Mouse (Mus musculus): ENCODE measurements around the gene Olfr1046. TPM values are rescaled to one million over a fixed set of nuclear protein-coding genes. Genes with fewer than 3 reads are reported as not detected.
"Not testable (repeated sequence)": the region's sequence is repeated elsewhere in the genome, so short reads cannot be mapped to it uniquely, and the experiment has no call there.

Olfr1046 gene
- not detected in 2 replicates for polyA plus RNA-seq (2012; rRNA removed)

- TF ChIP-seq CTCF (IDR thresholded peaks at IDR 0.05; ENCODE audit: borderline replicate concordance, extremely low read depth, insufficient read depth, insufficient read length) (no peak), POLR2A (IDR thresholded peaks at IDR 0.05; ENCODE audit: borderline replicate concordance, extremely low read depth, insufficient read depth, insufficient read length, poor library complexity, severe bottlenecking) (no peak)
- DNase-seq (ENCODE audit: low read depth): no peak
Observed at GRCm38 (mm10) chr2:86219214-86219613, at the start of gene Olfr1046. Olfr1046 (minus strand) TSS chr2:86219314.

DNA sequence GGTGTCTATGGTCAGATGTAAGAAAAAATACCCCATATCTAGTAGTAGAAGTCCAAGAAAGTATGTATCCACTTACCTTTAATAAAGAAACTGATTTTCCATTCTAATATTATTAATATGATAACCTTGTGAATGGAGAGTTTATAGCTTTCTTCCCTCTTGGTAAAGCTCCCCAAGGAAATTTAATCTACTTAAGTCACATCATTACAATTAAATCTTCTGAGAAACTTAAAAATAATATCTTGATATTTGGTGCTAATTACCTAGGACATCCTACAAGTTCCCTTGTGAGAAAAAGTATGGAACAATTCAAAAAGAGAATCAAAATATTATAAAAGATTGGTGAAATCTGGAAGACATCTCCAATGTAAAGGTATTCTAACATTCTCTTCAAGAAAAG is 39.1 kb upstream of the Olfr1046 start, which contains the start of gene Olfr1049:
Gene Olfr1049, minus strand, starts transcription at position 101 of the 400 bp plus-strand sequence.
- DNase-seq (ENCODE audit: low read depth): not testable (repeated sequence)

DNA sequence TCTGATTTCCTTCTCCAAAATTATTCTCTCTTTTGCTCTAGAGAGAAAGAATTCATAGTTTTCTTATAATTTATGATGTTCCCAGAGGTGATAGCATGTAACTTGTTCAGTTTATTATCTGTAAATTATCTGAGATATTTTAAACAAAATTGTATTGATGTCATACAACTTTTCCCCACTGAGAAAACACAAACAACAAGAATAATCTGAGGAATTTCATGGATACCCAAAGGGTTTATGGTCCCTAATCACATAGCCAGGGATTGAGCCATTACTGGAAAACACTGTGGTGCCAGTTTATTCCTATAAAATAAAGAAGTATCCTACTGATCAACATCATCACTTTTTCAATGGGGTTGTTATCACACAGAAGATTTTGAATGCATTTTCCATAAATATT is 21.1 kb upstream of the Olfr1046 start, which contains the start of gene Olfr1048:
Gene Olfr1048, minus strand, starts transcription at position 101 of the 400 bp plus-strand sequence.
- no peak for TF ChIP-seq POLR2A (IDR thresholded peaks at IDR 0.05; ENCODE audit: borderline replicate concordance, extremely low read depth, insufficient read depth, insufficient read length, poor library complexity, severe bottlenecking)
- TF ChIP-seq CTCF (IDR thresholded peaks at IDR 0.05; ENCODE audit: borderline replicate concordance, extremely low read depth, insufficient read depth, insufficient read length): no peak
- no peak for DNase-seq (ENCODE audit: low read depth)

DNA sequence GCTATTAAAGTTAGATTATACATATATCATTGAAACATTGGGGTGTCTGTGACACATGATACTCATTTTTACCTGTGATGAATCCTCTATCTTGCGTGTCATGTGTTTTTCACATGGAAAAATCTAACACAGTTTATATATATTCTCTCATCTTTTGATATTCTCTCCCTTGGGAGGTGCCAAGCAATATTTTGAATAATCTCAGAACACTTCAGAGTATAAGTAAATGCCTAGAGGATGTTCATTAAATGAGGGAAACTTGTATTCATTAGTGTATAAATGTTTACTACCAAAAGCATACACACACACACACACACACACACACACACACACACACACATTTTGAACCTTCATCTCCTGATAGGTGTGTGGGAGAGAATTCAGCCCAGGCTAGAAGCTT is 12.2 kb upstream of the Olfr1046 start, which contains the start of gene Olfr1047:
Gene Olfr1047, minus strand, starts transcription at position 101 of the 400 bp plus-strand sequence.
- TF ChIP-seq CTCF (IDR thresholded peaks at IDR 0.05; ENCODE audit: borderline replicate concordance, extremely low read depth, insufficient read depth, insufficient read length): no peak
- TF ChIP-seq POLR2A (IDR thresholded peaks at IDR 0.05; ENCODE audit: borderline replicate concordance, extremely low read depth, insufficient read depth, insufficient read length, poor library complexity, severe bottlenecking): no peak
- DNase-seq (ENCODE audit: low read depth): no peak

DNA sequence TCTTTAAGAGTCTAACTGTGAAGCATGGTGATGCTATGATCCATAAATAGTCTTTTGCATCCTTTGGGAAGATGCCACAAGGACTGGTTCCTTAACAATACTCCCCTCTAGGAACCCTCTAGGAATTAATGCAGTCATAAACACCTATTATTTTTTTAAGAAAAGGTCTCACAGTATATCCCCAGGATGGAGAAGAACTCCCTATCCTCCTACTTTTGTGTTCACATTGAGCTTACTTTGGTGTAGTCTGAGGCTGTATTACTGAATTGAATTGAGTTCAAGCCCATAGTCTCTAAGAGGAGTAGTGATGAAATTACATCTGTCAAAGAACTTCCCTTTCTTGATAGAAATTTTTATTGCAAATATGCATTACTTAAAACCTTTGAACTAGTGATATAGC is 16.2 kb downstream of the Olfr1046 start, which contains the start of gene Olfr1045:
Gene Olfr1045, minus strand, starts transcription at position 101 of the 400 bp plus-strand sequence.
- TF ChIP-seq POLR2A (IDR thresholded peaks at IDR 0.05; ENCODE audit: borderline replicate concordance, extremely low read depth, insufficient read depth, insufficient read length, poor library complexity, severe bottlenecking): no peak
- TF ChIP-seq CTCF (IDR thresholded peaks at IDR 0.05; ENCODE audit: borderline replicate concordance, extremely low read depth, insufficient read depth, insufficient read length): no peak
- DNase-seq (ENCODE audit: low read depth): no peak

DNA sequence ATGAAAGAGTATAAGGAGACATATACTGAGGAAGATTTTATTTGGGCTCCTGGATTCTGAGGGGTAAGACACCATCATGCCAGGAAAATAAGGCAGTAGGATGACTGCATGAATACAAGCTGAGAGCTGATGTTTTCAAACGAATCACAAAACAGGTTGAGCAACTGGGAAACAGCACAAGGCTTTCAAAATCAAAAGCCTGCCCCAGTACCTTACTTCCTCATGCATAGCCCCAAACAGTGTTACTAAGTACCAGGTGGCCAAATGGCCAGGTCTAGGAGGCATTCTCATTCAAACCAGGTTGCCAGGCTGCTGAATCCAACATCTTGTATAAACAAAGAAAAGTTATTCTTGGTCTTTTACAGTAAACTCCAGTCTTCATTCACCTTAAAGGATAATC is 23.3 kb downstream of the Olfr1046 start:
- TF ChIP-seq POLR2A (IDR thresholded peaks at IDR 0.05; ENCODE audit: borderline replicate concordance, extremely low read depth, insufficient read depth, insufficient read length, poor library complexity, severe bottlenecking) (no peak), CTCF (IDR thresholded peaks at IDR 0.05; ENCODE audit: borderline replicate concordance, extremely low read depth, insufficient read depth, insufficient read length) (no peak)
- DNase-seq (ENCODE audit: low read depth): no peak

DNA sequence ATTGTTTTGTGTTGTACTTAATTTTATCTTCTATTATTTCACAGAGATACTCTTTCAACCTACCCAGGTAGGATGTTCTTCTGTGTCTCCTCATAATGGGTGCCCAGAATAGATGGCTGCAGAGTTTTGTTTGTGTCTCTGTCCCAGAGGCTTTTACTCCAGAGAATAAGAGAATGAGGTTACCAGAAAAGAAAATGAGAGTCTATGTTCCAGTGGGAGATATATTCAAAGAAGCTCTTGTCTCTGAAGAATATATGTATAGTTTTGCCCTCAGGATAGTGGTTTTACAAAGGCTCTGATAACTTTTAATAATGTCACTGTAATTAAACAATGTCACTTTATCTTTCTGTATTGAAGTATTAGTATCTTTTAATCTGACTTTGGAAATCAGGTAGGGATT is 33.5 kb downstream of the Olfr1046 start, which contains the start of gene Olfr52:
Gene Olfr52, minus strand, starts transcription at position 101 of the 400 bp plus-strand sequence.
- no peak for DNase-seq (ENCODE audit: low read depth)
- TF ChIP-seq CTCF (IDR thresholded peaks at IDR 0.05; ENCODE audit: borderline replicate concordance, extremely low read depth, insufficient read depth, insufficient read length) (no peak), POLR2A (IDR thresholded peaks at IDR 0.05; ENCODE audit: borderline replicate concordance, extremely low read depth, insufficient read depth, insufficient read length, poor library complexity, severe bottlenecking) (no peak)

GRCm38 (mm10) chr2:86179950-86180349 is 39.2 kb downstream of the Olfr1046 start:
- DNase-seq (ENCODE audit: low read depth): no peak
- no peak for TF ChIP-seq CTCF (IDR thresholded peaks at IDR 0.05; ENCODE audit: borderline replicate concordance, extremely low read depth, insufficient read depth, insufficient read length)
- no peak for TF ChIP-seq POLR2A (IDR thresholded peaks at IDR 0.05; ENCODE audit: borderline replicate concordance, extremely low read depth, insufficient read depth, insufficient read length, poor library complexity, severe bottlenecking)

- DNase-seq (ENCODE audit: low read depth): no peak
- no peak for TF ChIP-seq CTCF (IDR thresholded peaks at IDR 0.05; ENCODE audit: borderline replicate concordance, extremely low read depth, insufficient read depth, insufficient read length)
- TF ChIP-seq POLR2A (IDR thresholded peaks at IDR 0.05; ENCODE audit: borderline replicate concordance, extremely low read depth, insufficient read depth, insufficient read length, poor library complexity, severe bottlenecking): no peak
Observed at GRCm38 (mm10) chr2:86177720-86178119, 41.4 kb downstream of the Olfr1046 start, which contains the start of gene Olfr1044. Olfr1044 (minus strand) TSS chr2:86177820.

- not testable (repeated sequence) for DNase-seq (ENCODE audit: low read depth)
Observed at GRCm38 (mm10) chr2:86175422-86175821, 43.7 kb downstream of the Olfr1046 start.

DNA sequence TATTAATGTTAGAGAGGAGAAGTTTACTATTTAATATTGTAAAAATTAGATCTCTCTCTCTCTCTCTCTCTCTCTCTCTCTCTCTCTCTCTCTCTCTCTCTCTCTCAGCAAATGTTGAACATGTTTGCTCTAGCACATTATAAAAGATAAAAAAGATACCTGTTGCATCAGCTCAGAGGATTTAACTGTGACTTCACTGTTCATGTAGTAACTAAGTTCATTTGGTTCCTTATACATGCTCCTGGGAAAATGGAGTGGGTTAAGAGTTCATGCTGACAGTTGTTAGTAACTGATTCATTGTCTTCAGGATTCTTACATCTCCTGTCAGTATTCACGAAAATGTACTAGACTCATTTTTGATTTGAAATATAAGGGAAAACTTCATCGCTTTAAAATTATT is 51.7 kb downstream of the Olfr1046 start, which contains the start of gene Olfr1043:
Gene Olfr1043, minus strand, starts transcription at position 101 of the 400 bp plus-strand sequence.
- DNase-seq (ENCODE audit: low read depth): no peak
- TF ChIP-seq CTCF (IDR thresholded peaks at IDR 0.05; ENCODE audit: borderline replicate concordance, extremely low read depth, insufficient read depth, insufficient read length) (no peak), POLR2A (IDR thresholded peaks at IDR 0.05; ENCODE audit: borderline replicate concordance, extremely low read depth, insufficient read depth, insufficient read length, poor library complexity, severe bottlenecking) (no peak)

Other genes with a start within 250 kb of the Olfr1046 start
- gene Olfr1029, start 245.4 kb downstream of the Olfr1046 start, polyA plus RNA-seq (2012; rRNA removed): not detected in 2 replicates
- not detected in 2 replicates for gene Olfr1030, start 240.0 kb downstream of the Olfr1046 start, polyA plus RNA-seq (2012; rRNA removed)
- not detected in 2 replicates for gene Olfr1031, start 229.0 kb downstream of the Olfr1046 start, polyA plus RNA-seq (2012; rRNA removed)
- not detected in 2 replicates for gene Olfr1032, start 213.8 kb downstream of the Olfr1046 start, polyA plus RNA-seq (2012; rRNA removed)
- 0.04 and 0.06 TPM in 2 replicates for gene Olfr1033, start 198.7 kb downstream of the Olfr1046 start, polyA plus RNA-seq (2012; rRNA removed)
- not detected in 2 replicates for gene Olfr1034, start 173.5 kb downstream of the Olfr1046 start, polyA plus RNA-seq (2012; rRNA removed)
- not detected in 2 replicates for gene Olfr1036, start 145.3 kb downstream of the Olfr1046 start, polyA plus RNA-seq (2012; rRNA removed)
- gene Olfr1037, start 131.9 kb downstream of the Olfr1046 start, polyA plus RNA-seq (2012; rRNA removed): not detected in 2 replicates
- not detected in 2 replicates for gene Olfr1039, start 83.4 kb downstream of the Olfr1046 start, polyA plus RNA-seq (2012; rRNA removed)
- gene Olfr1040, start 72.6 kb downstream of the Olfr1046 start, polyA plus RNA-seq (2012; rRNA removed): not detected in 2 replicates
- gene Olfr1042, start 57.5 kb downstream of the Olfr1046 start, polyA plus RNA-seq (2012; rRNA removed): not detected in 2 replicates
- not detected in 2 replicates for gene Olfr1043, start 51.8 kb downstream of the Olfr1046 start, polyA plus RNA-seq (2012; rRNA removed)
- gene Olfr1044, start 41.5 kb downstream of the Olfr1046 start, polyA plus RNA-seq (2012; rRNA removed): not detected in 2 replicates
- not detected in 2 replicates for gene Olfr52, start 33.6 kb downstream of the Olfr1046 start, polyA plus RNA-seq (2012; rRNA removed)
- gene Olfr1045, start 16.3 kb downstream of the Olfr1046 start, polyA plus RNA-seq (2012; rRNA removed): not detected in 2 replicates
- gene Olfr1047, start 12.1 kb upstream of the Olfr1046 start, polyA plus RNA-seq (2012; rRNA removed): not detected in 2 replicates
- gene Olfr1048, start 21.0 kb upstream of the Olfr1046 start, polyA plus RNA-seq (2012; rRNA removed): not detected in 2 replicates
- not detected in 2 replicates for gene Olfr1049, start 39.0 kb upstream of the Olfr1046 start, polyA plus RNA-seq (2012; rRNA removed)
- gene Olfr1051, start 59.8 kb upstream of the Olfr1046 start, polyA plus RNA-seq (2012; rRNA removed): not detected in 2 replicates
- gene Olfr1052, start 73.1 kb upstream of the Olfr1046 start, polyA plus RNA-seq (2012; rRNA removed): not detected in 2 replicates
- not detected in 2 replicates for gene Olfr1053, start 96.0 kb upstream of the Olfr1046 start, polyA plus RNA-seq (2012; rRNA removed)
- not detected in 2 replicates for gene Olfr1054, start 116.1 kb upstream of the Olfr1046 start, polyA plus RNA-seq (2012; rRNA removed)
- gene Olfr1055, start 131.0 kb upstream of the Olfr1046 start, polyA plus RNA-seq (2012; rRNA removed): not detected in 2 replicates
- not detected in 2 replicates for gene Olfr1056, start 143.2 kb upstream of the Olfr1046 start, polyA plus RNA-seq (2012; rRNA removed)
- gene Olfr1057, start 159.1 kb upstream of the Olfr1046 start, polyA plus RNA-seq (2012; rRNA removed): not detected in 2 replicates
- gene Olfr1058, start 169.2 kb upstream of the Olfr1046 start, polyA plus RNA-seq (2012; rRNA removed): not detected in 2 replicates
- gene Olfr1061, start 194.7 kb upstream of the Olfr1046 start, polyA plus RNA-seq (2012; rRNA removed): not detected in 2 replicates
- not detected in 2 replicates for gene Olfr1062, start 207.4 kb upstream of the Olfr1046 start, polyA plus RNA-seq (2012; rRNA removed)
- not detected in 2 replicates for gene Olfr1065, start 231.3 kb upstream of the Olfr1046 start, polyA plus RNA-seq (2012; rRNA removed)
- gene Olfr1066, start 237.0 kb upstream of the Olfr1046 start, polyA plus RNA-seq (2012; rRNA removed): not detected in 2 replicates

Data from brain, embryonic 14.5 days (tissue).